Mouse (Mus musculus) CH12.LX (cell line): Measurements from ENCODE around the gene Pin1. TPM values are rescaled to one million over a fixed set of nuclear protein-coding genes. Genes with fewer than 3 reads are reported as not detected.

Source experiments
- DNase-seq: peaks from one replicate; pipeline ENCODE4 v3.0.0-alpha.2; 2013; ENCODE audit errors: extremely low read depth
- H3K27ac ChIP-seq: 2 replicates; pipeline ENCODE4 v1.5.1; 2012; ENCODE audit warnings: low read depth, mild to moderate bottlenecking, control low read depth, moderate library complexity; ENCODE audit not compliant: insufficient read depth
- H3K27me3 ChIP-seq: replicated peaks from 2 replicates; pipeline ENCODE3; 2012; ENCODE audit warnings: inconsistent platforms
- H3K36me3 ChIP-seq, 2 experiments: replicated peaks in 1 of 2; 2 replicates each; pipeline versions ENCODE3 to v1.6.1; 2012; ENCODE audit warnings: inconsistent platforms in 1 of 2, low read length in 1 of 2, mild to moderate bottlenecking in 1 of 2, mixed read lengths in 1 of 2, moderate library complexity in 1 of 2; ENCODE audit not compliant: control insufficient read depth in 1 of 2, insufficient read depth in 1 of 2
- H3K4me1 ChIP-seq, 2 experiments: 2 replicates each; pipeline ENCODE4 v1.6.1; 2012; ENCODE audit warnings: inconsistent platforms in 1 of 2, moderate library complexity in 1 of 2; ENCODE audit not compliant: insufficient read depth in 2 of 2, control insufficient read depth in 1 of 2
- H3K4me2 ChIP-seq: 2 replicates; pipeline ENCODE4 v1.6.1; 2012; ENCODE audit warnings: low read depth, mild to moderate bottlenecking, control low read depth; ENCODE audit not compliant: poor library complexity, insufficient read depth, severe bottlenecking
- H3K4me3 ChIP-seq, 3 experiments: fragments of 150-350 bp in 1 of 3; sonication (generic) in 1 of 3; replicated peaks in 1 of 3; 2 replicates each; pipeline versions ENCODE3 to v1.5.1; 2011 to 2012; ENCODE audit warnings: low read depth in 2 of 3, low read length in 2 of 3, mild to moderate bottlenecking in 2 of 3, moderate library complexity in 2 of 3, control low read depth in 1 of 3, improper control_type of control experiment in 1 of 3, inconsistent platforms in 1 of 3, mixed read lengths in 1 of 3; ENCODE audit not compliant: poor library complexity in 1 of 3
- H3K79me2 ChIP-seq: replicated peaks from 2 replicates; pipeline ENCODE4 v1.6.1; 2012; ENCODE audit warnings: mild to moderate bottlenecking, moderate library complexity; ENCODE audit not compliant: control insufficient read depth, poor library complexity, insufficient read depth, severe bottlenecking; ENCODE audit errors: extremely low read depth
- H3K9ac ChIP-seq: 2 replicates; pipeline ENCODE4 v1.6.1; 2012; ENCODE audit warnings: low read depth, mild to moderate bottlenecking, control low read depth, moderate library complexity; ENCODE audit not compliant: insufficient read depth
- H3K9me3 ChIP-seq: replicated peaks from 2 replicates; pipeline ENCODE3; 2012; ENCODE audit warnings: low read length, inconsistent platforms, mixed read lengths
- BHLHE40 ChIP-seq: IDR thresholded peaks from 2 replicates; pipeline ENCODE4 v1.6.1; 2011; ENCODE audit warnings: mild to moderate bottlenecking, low read depth, low read length, improper control_type of control experiment
- CHD1 ChIP-seq: IDR thresholded peaks from 2 replicates; pipeline ENCODE4 v1.6.1; 2012; ENCODE audit warnings: low read depth, low read length, improper control_type of control experiment, inconsistent platforms
- CHD2 ChIP-seq: IDR thresholded peaks from 2 replicates; pipeline ENCODE4 v1.6.1; 2011; ENCODE audit warnings: low read length, improper control_type of control experiment
- CTCF ChIP-seq, 2 experiments: IDR thresholded peaks in 1 of 2; conservative IDR thresholded peaks in 1 of 2; 2 replicates each; pipeline ENCODE4 v1.5.1; 2011 to 2012; ENCODE audit warnings: low read depth in 2 of 2, low read length in 2 of 2, improper control_type of control experiment in 1 of 2, inconsistent platforms in 1 of 2, mild to moderate bottlenecking in 1 of 2, moderate library complexity in 1 of 2
- ELF1 ChIP-seq: IDR thresholded peaks from 2 replicates; pipeline ENCODE4 v1.6.1; 2014; ENCODE audit warnings: low read depth, mild to moderate bottlenecking, inconsistent platforms, low read length, improper control_type of control experiment
- EP300 ChIP-seq: IDR thresholded peaks from 2 replicates; pipeline ENCODE4 v1.6.1; 2011; ENCODE audit warnings: low read length, improper control_type of control experiment
- ETS1 ChIP-seq: conservative IDR thresholded peaks from 2 replicates; pipeline ENCODE4 v1.6.1; 2012; ENCODE audit warnings: low read depth, mild to moderate bottlenecking, inconsistent platforms, low read length, improper control_type of control experiment, moderate library complexity
- GABPA ChIP-seq: IDR thresholded peaks from 2 replicates; pipeline ENCODE4 v1.6.1; 2012; ENCODE audit warnings: low read depth, low read length, improper control_type of control experiment, inconsistent platforms; ENCODE audit not compliant: insufficient replicate concordance
- HCFC1 ChIP-seq: IDR thresholded peaks from 2 replicates; pipeline ENCODE4 v1.6.1; 2012; ENCODE audit warnings: low read depth, mild to moderate bottlenecking, inconsistent platforms, low read length, improper control_type of control experiment
- KAT2A ChIP-seq: IDR thresholded peaks from 2 replicates; pipeline ENCODE4 v1.6.1; 2012; ENCODE audit warnings: low read length, improper control_type of control experiment, inconsistent platforms; ENCODE audit not compliant: insufficient replicate concordance
- MAX ChIP-seq: IDR thresholded peaks from 2 replicates; pipeline ENCODE4 v1.6.1; 2011; ENCODE audit warnings: low read length, improper control_type of control experiment
- MEF2A ChIP-seq: IDR thresholded peaks from 2 replicates; pipeline ENCODE4 v1.6.1; 2014; ENCODE audit warnings: low read depth, mild to moderate bottlenecking, inconsistent platforms, low read length, improper control_type of control experiment, borderline replicate concordance
- MXI1 ChIP-seq: IDR thresholded peaks from 2 replicates; pipeline ENCODE4 v1.6.1; 2011; ENCODE audit warnings: mild to moderate bottlenecking, low read depth, low read length, improper control_type of control experiment
- NELFE ChIP-seq: IDR thresholded peaks from 2 replicates; pipeline ENCODE4 v1.6.1; 2011; ENCODE audit warnings: low read depth, low read length, improper control_type of control experiment
- NRF1 ChIP-seq: IDR thresholded peaks from 2 replicates; pipeline ENCODE4 v1.6.1; 2014; ENCODE audit warnings: low read depth, mild to moderate bottlenecking, inconsistent platforms, low read length, improper control_type of control experiment, moderate library complexity
- PAX5 ChIP-seq: IDR thresholded peaks from 2 replicates; pipeline ENCODE4 v1.6.1; 2012; ENCODE audit warnings: low read length, inconsistent platforms, mixed read lengths
- POLR2A ChIP-seq: IDR thresholded peaks from 2 replicates; pipeline ENCODE4 v1.6.1; 2011; ENCODE audit warnings: low read depth, mild to moderate bottlenecking, improper control_type of control experiment, low read length
- POLR2AphosphoS2 ChIP-seq: IDR thresholded peaks from 2 replicates; pipeline ENCODE4 v1.6.1; 2011; ENCODE audit warnings: low read depth, low read length, improper control_type of control experiment
- RCOR1 ChIP-seq: conservative IDR thresholded peaks from 2 replicates; pipeline ENCODE4 v1.6.1; 2012; ENCODE audit warnings: low read depth, mild to moderate bottlenecking, inconsistent platforms, low read length, improper control_type of control experiment
- SIN3A ChIP-seq: IDR thresholded peaks from 2 replicates; pipeline ENCODE4 v1.6.1; 2012; ENCODE audit warnings: low read length, improper control_type of control experiment, inconsistent platforms
- TBP ChIP-seq: conservative IDR thresholded peaks from 2 replicates; pipeline ENCODE4 v1.6.1; 2011; ENCODE audit warnings: low read depth, low read length, improper control_type of control experiment
- TCF12 ChIP-seq: IDR thresholded peaks from 2 replicates; pipeline ENCODE4 v1.6.1; 2014; ENCODE audit warnings: low read depth, mild to moderate bottlenecking, inconsistent platforms, low read length, improper control_type of control experiment
- UBTF ChIP-seq: IDR thresholded peaks from 2 replicates; pipeline ENCODE4 v1.6.1; 2012; ENCODE audit warnings: low read depth, mild to moderate bottlenecking, inconsistent platforms, low read length, improper control_type of control experiment, moderate library complexity
- USF1 ChIP-seq: IDR thresholded peaks from 2 replicates; pipeline ENCODE4 v1.6.1; 2014; ENCODE audit warnings: low read depth, mild to moderate bottlenecking, inconsistent platforms, low read length, improper control_type of control experiment
- USF2 ChIP-seq: conservative IDR thresholded peaks from 2 replicates; pipeline ENCODE4 v1.6.1; 2011; ENCODE audit warnings: low read depth, low read length, improper control_type of control experiment
- ZC3H11A ChIP-seq: IDR thresholded peaks from 2 replicates; pipeline ENCODE4 v1.6.1; 2012; ENCODE audit warnings: low read depth, mild to moderate bottlenecking, inconsistent platforms, low read length, improper control_type of control experiment
- ZNF384 ChIP-seq: IDR thresholded peaks from 2 replicates; pipeline ENCODE4 v1.6.1; 2012; ENCODE audit warnings: low read depth, low read length, improper control_type of control experiment, inconsistent platforms
- dilution Hi-C: fragments of 300-500 bp; cut with MboI; formaldehyde crosslinking; loops from 2 replicates; pipeline ENCODE4 v1.14.3; 2020; ENCODE audit warnings: low sequenced_read_pairs; ENCODE audit not compliant: extremely low pct_unique_long_range_greater_than_20kb, extremely low pct_ligation_motif_present
- in situ Hi-C: fragments of 300-500 bp; cut with MboI; formaldehyde crosslinking; loops from 3 replicates; pipeline ENCODE4 v1.14.3; 2019; ENCODE audit warnings: low sequenced_read_pairs, low pct_ligation_motif_present, low pct_unique_long_range_greater_than_20kb, mixed read lengths
- polyA plus RNA-seq: library from polyadenylated mRNA; unstranded; fragments of >175 nt; gene quantifications from 2 replicates; pipeline ENCODE4 v1.2.1, GENCODE M21; 2012; ENCODE audit warnings: low read depth; ENCODE audit not compliant: insufficient read length
- total RNA-seq, 2 experiments: library from RNA; depleted of rRNA; stranded (reverse); fragments of 300-350 nt in 1 of 2; fragments of >200 nt in 1 of 2; gene quantifications; 2 replicates each; pipeline ENCODE4 v1.2.3; 2012 to 2014

The Pin1 gene
- total and polyA plus RNA-seq, 3 experiments: 37.0 to 48.6 (median 43.0) TPM

DNA sequence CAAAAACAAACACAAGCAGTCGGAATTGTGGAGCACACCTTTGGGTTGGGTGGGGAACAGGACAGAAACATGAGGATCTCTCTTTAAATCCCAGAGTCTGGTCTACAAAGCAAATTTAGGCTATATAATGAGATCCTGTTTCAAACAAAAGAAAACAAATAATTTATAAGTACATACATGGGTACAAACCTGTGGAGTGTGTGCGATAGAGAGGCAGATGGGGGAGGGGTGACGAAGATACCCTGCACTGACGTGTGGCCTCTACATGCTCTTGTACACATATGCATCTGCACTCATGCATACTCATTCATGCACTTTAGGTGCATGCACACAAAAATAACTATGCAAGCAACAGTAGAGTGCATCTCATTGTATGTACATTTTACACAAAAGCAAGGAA, 12.4 kb upstream of the Pin1 start:
- Histone ChIP-seq H3K4me2 (no peak overlapping the region), H3K79me2 (peaks cover 34% of the 10 kb centered on the region), H3K4me1 (peaks cover 9 to 55% of the 10 kb centered on the region in 2 experiments), H3K27me3 (no peaks in the 10 kb centered on the region), H3K9me3 (no peaks in the 10 kb centered on the region), H3K27ac (no peak overlapping the region), H3K4me3 (no peak overlapping the region), H3K36me3 (peaks cover 17 to 44% of the 10 kb centered on the region in 2 experiments), H3K9ac (no peak overlapping the region)
- in situ Hi-C loops: no loop called here
- no peak for DNase-seq
- TF ChIP-seq CTCF (conservative IDR thresholded peaks at IDR 0.05 in 1 of 2, IDR thresholded peaks at IDR 0.05 in 1 of 2; ENCODE audit: low read depth in 2 of 2, low read length in 2 of 2) (no peak), HCFC1 (no peak), USF2 (no peak), POLR2AphosphoS2 (no peak), EP300 (no peak), NRF1 (no peak), TCF12 (no peak), GABPA (no peak), ELF1 (no peak), USF1 (no peak), RCOR1 (no peak), ZNF384 (no peak), CHD2 (no peak)
- dilution Hi-C loops: no loop called here

DNA sequence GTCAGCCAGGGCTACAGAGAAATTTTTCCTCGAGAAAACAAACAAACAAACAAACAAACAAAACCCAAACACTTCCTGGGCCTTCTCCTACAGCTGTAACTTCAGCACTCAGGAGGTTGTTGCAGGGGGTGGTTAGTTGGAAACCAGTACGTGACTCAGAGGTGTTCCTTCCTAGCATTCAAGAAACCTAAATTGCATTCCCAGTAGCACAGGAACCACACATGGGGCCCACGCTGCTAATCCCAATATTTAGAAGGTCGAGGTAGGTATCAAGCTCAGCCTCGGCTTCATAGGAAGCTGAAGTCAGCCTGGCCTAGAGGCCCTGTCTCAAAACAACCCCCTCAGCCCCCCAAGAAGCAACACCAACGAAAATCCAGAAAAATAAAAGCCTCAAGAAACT, 10.4 kb upstream of the Pin1 start:
- DNase-seq: no peak
- peaks cover 3 to 42% of the 10 kb centered on the region in 2 experiments for H3K4me1 ChIP-seq

More for the DNA sequence above, 10.4 kb upstream of the Pin1 start:
- Histone ChIP-seq H3K27me3 (no peaks in the 10 kb centered on the region), H3K9ac (peak overlapping the region; percentile 47; the same call in 1 of the 2 replicates), H3K79me2 (peaks cover 48% of the 10 kb centered on the region), H3K27ac (no peak overlapping the region), H3K9me3 (no peaks in the 10 kb centered on the region)
- TF ChIP-seq ZNF384 (no peak), MXI1 (no peak), CHD1 (no peak), NELFE (no peak), POLR2A (no peak), ELF1 (no peak), ZC3H11A (no peak), MAX (no peak), SIN3A (no peak), ETS1 (no peak), PAX5 (no peak), UBTF (no peak), POLR2AphosphoS2 (no peak), TBP (no peak), KAT2A (no peak), MEF2A (no peak), BHLHE40 (no peak)
- TF ChIP-seq, all 38 proteins: peak for 0
- in situ Hi-C loops: no loop called here
- H3K36me3 ChIP-seq: peaks cover 21 to 50% of the 10 kb centered on the region in 2 experiments
- peak overlapping the region; percentile 99 for H3K4me2 ChIP-seq
- H3K4me3 ChIP-seq: peak overlapping the region in 2 of 3 experiments; percentile 84 to 88
- dilution Hi-C loops: no loop called here
